Mouse (Mus musculus): Measurements from ENCODE around the gene Raf1. TPM values are rescaled to one million over a fixed set of nuclear protein-coding genes. Genes with fewer than 3 reads are reported as not detected.
"Not testable (repeated sequence)": the region's sequence is repeated elsewhere in the genome, so short reads cannot be mapped to it uniquely, and the experiment has no call there.

Raf1 gene
- polyA plus RNA-seq, 1 experiment from 2014 or later: 104 TPM

DNA sequence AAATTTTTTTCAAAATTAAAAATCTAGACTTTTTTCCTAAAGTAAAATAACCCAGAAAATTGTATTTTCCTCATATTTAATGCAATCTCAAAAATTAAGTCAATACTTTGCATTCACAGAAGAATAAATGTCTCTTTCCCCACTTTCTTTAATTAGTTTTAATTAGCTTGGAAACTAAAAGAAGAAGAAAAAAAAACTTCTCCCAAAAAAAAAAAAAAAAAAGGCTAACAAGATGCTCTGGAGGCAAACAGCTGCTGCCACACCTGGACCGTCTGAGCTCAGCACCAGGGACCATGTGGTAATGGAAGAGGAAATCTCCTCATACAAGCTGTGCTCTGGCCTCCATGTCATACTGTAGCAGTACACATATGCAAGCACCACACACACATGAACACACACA lies 33.1 kb downstream of the Raf1 start:
- Histone ChIP-seq H3K4me2 (ENCODE audit: low read depth, low read length) (no peak overlapping the region), H3K4me3 (ENCODE audit: low read length) (no peak overlapping the region), H3K9me3 (replicated peaks; ENCODE audit: control insufficient read depth, low read length) (no peaks in the 10 kb centered on the region), H3K27ac (ENCODE audit: low read length) (no peak overlapping the region), H3K4me1 (ENCODE audit: control insufficient read depth, insufficient read depth, low read length) (peaks cover 4% of the 10 kb centered on the region), H3K9ac (ENCODE audit: low read length) (no peak overlapping the region), H3K36me3 (ENCODE audit: control insufficient read depth, insufficient read depth) (peaks cover 16% of the 10 kb centered on the region), H3K27me3 (ENCODE audit: control insufficient read depth, insufficient read depth, low read length) (no peaks in the 10 kb centered on the region)
- 81% methylated on average over 1 of the region's 1 CpGs for WGBS
- no peak for ATAC-seq (replicated peaks; ENCODE audit: extremely low read depth, insufficient read depth, low FRiP score)

DNA sequence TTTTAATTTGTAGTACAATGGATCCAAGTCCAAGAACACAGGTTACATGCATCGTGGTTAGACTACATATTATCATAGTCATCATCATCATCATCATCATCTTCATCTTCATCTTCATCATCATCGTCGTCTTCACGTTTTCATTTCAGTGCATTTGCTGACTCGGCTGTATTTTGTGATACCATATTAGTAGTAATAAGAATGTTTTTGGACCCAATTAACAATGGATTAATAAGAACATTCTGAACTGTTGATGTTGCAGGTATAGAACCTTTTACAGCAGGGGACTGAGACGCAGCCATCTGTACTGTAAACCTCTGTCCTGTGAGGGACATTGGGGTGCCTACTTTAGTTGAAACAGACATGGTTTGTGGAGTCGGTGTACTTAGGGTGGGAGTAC lies 38.2 kb downstream of the Raf1 start:
- not testable (repeated sequence) for H3K27me3 ChIP-seq (ENCODE audit: control insufficient read depth, insufficient read depth, low read length); H3K4me2 ChIP-seq (ENCODE audit: low read depth, low read length); H3K4me1 ChIP-seq (ENCODE audit: control insufficient read depth, insufficient read depth, low read length); H3K4me3 ChIP-seq (ENCODE audit: low read length); H3K9ac ChIP-seq (ENCODE audit: low read length); H3K27ac ChIP-seq (ENCODE audit: low read length); ATAC-seq (replicated peaks; ENCODE audit: extremely low read depth, insufficient read depth, low FRiP score); H3K9me3 ChIP-seq (replicated peaks; ENCODE audit: control insufficient read depth, low read length)
- H3K36me3 ChIP-seq (ENCODE audit: control insufficient read depth, insufficient read depth): peaks cover 40% of the 10 kb centered on the region
- WGBS: 95% methylated on average over 7 of the region's 7 CpGs

DNA sequence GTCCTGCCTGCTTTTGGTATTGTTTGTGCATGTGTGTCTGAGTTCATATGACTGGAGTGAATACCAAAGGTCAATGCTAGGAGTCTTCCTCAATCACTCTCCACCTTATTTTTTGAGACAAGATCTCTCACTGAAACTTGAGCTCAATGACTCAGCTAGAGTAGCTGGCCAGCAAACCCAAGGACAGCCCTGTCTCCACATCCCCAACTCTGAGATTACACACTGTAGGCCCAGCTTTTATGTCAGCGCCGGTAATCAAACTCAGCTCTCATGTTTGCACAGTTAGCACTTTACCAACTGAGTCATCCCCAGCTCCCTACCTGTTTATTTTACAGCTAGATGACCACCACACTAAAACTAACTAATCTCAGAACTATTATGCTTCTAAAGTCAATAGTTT lies 42.4 kb downstream of the Raf1 start:
- H3K36me3 ChIP-seq (ENCODE audit: control insufficient read depth, insufficient read depth): peaks cover 62% of the 10 kb centered on the region
- no peak overlapping the region for H3K27ac ChIP-seq (ENCODE audit: low read length)
- 94% methylated on average over 2 of the region's 2 CpGs for WGBS
- H3K9ac ChIP-seq (ENCODE audit: low read length): no peak overlapping the region
- H3K4me3 ChIP-seq (ENCODE audit: low read length): no peak overlapping the region
- no peaks in the 10 kb centered on the region for H3K4me1 ChIP-seq (ENCODE audit: control insufficient read depth, insufficient read depth, low read length)
- H3K4me2 ChIP-seq (ENCODE audit: low read depth, low read length): no peak overlapping the region
- no peak for ATAC-seq (replicated peaks; ENCODE audit: extremely low read depth, insufficient read depth, low FRiP score)
- H3K9me3 ChIP-seq (replicated peaks; ENCODE audit: control insufficient read depth, low read length): no peaks in the 10 kb centered on the region
- no peaks in the 10 kb centered on the region for H3K27me3 ChIP-seq (ENCODE audit: control insufficient read depth, insufficient read depth, low read length)

DNA sequence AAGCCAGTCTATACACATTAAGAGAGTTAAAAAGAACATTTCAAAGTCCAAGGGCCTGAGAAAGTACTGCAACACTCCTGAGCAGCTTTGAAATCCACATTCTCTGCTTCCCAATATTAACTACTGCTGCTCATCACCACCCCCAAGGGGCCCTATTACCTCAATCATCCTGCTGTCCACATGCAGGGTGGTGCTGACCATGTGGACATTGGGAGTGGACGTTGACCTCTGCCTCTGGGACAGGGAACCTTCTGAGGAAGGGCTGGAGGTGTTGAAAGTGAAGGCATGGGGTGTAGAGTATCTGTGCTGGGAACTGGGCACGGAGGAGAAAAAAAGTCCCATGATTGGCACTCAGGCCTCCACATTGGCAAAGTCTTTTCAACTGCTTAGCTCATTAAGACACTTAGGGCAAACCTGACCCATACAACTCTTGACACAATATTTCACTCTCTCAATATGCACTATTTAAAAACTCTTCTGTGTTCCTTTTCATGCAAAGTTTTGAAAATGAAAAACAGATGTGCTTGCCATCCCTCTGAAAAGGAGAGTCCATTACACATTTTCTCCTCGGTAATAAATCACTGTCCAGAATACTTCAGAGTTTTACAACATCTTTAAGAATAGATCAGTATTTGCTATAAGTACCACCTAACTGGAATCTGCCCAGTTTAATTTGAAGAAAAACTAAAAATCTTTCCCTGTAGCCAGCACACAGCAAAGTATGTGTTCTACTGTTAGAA lies 45.2 kb downstream of the Raf1 start:
- H3K9ac ChIP-seq (ENCODE audit: low read length): no peak overlapping the region
- no peaks in the 10 kb centered on the region for H3K4me1 ChIP-seq (ENCODE audit: control insufficient read depth, insufficient read depth, low read length)
- 82% methylated on average over 3 of the region's 3 CpGs for WGBS
- H3K4me2 ChIP-seq (ENCODE audit: low read depth, low read length): no peak overlapping the region
- ATAC-seq (replicated peaks; ENCODE audit: extremely low read depth, insufficient read depth, low FRiP score): no peak
- H3K27ac ChIP-seq (ENCODE audit: low read length): no peak overlapping the region
- H3K9me3 ChIP-seq (replicated peaks; ENCODE audit: control insufficient read depth, low read length): no peaks in the 10 kb centered on the region
- H3K4me3 ChIP-seq (ENCODE audit: low read length): no peak overlapping the region
- peaks cover 68% of the 10 kb centered on the region for H3K36me3 ChIP-seq (ENCODE audit: control insufficient read depth, insufficient read depth)
- H3K27me3 ChIP-seq (ENCODE audit: control insufficient read depth, insufficient read depth, low read length): no peaks in the 10 kb centered on the region

- H3K4me3 ChIP-seq (ENCODE audit: low read length): no peak overlapping the region
- no peaks in the 10 kb centered on the region for H3K27me3 ChIP-seq (ENCODE audit: control insufficient read depth, insufficient read depth, low read length)
- 82% methylated on average over 5 of the region's 5 CpGs for WGBS
- no peaks in the 10 kb centered on the region for H3K4me1 ChIP-seq (ENCODE audit: control insufficient read depth, insufficient read depth, low read length)
- no peak overlapping the region for H3K27ac ChIP-seq (ENCODE audit: low read length)
- no peak for ATAC-seq (replicated peaks; ENCODE audit: extremely low read depth, insufficient read depth, low FRiP score)
- H3K9ac ChIP-seq (ENCODE audit: low read length): no peak overlapping the region
- H3K36me3 ChIP-seq (ENCODE audit: control insufficient read depth, insufficient read depth): peaks cover 75% of the 10 kb centered on the region
- H3K9me3 ChIP-seq (replicated peaks; ENCODE audit: control insufficient read depth, low read length): no peaks in the 10 kb centered on the region
- no peak overlapping the region for H3K4me2 ChIP-seq (ENCODE audit: low read depth, low read length)
Observed at GRCm38 (mm10) chr6:115626121-115626520, 50.3 kb downstream of the Raf1 start.

GRCm38 (mm10) chr6:115620942-115621341 lies 55.5 kb downstream of the Raf1 start:
- Histone ChIP-seq H3K4me2 (ENCODE audit: low read depth, low read length) (no peak overlapping the region), H3K9me3 (replicated peaks; ENCODE audit: control insufficient read depth, low read length) (no peaks in the 10 kb centered on the region), H3K9ac (ENCODE audit: low read length) (no peak overlapping the region), H3K4me1 (ENCODE audit: control insufficient read depth, insufficient read depth, low read length) (no peaks in the 10 kb centered on the region), H3K27me3 (ENCODE audit: control insufficient read depth, insufficient read depth, low read length) (no peaks in the 10 kb centered on the region), H3K4me3 (ENCODE audit: low read length) (no peak overlapping the region), H3K36me3 (ENCODE audit: control insufficient read depth, insufficient read depth) (peaks cover 85% of the 10 kb centered on the region), H3K27ac (ENCODE audit: low read length) (no peak overlapping the region)
- WGBS: 92% methylated on average over 1 of the region's 1 CpGs
- ATAC-seq (replicated peaks; ENCODE audit: extremely low read depth, insufficient read depth, low FRiP score): no peak

GRCm38 (mm10) chr6:115619818-115620217 lies 56.6 kb downstream of the Raf1 start:
- no peaks in the 10 kb centered on the region for H3K27me3 ChIP-seq (ENCODE audit: control insufficient read depth, insufficient read depth, low read length)
- no peak for ATAC-seq (replicated peaks; ENCODE audit: extremely low read depth, insufficient read depth, low FRiP score)

GRCm38 (mm10) chr6:115615983-115616382 lies 60.5 kb downstream of the Raf1 start:
- 80% methylated on average over 3 of the region's 3 CpGs for WGBS
- no peaks in the 10 kb centered on the region for H3K9me3 ChIP-seq (replicated peaks; ENCODE audit: control insufficient read depth, low read length)
- no peak overlapping the region for H3K4me3 ChIP-seq (ENCODE audit: low read length)
- no peak overlapping the region for H3K4me2 ChIP-seq (ENCODE audit: low read depth, low read length)
- H3K4me1 ChIP-seq (ENCODE audit: control insufficient read depth, insufficient read depth, low read length): no peaks in the 10 kb centered on the region
- H3K27me3 ChIP-seq (ENCODE audit: control insufficient read depth, insufficient read depth, low read length): no peaks in the 10 kb centered on the region
- no peak overlapping the region for H3K9ac ChIP-seq (ENCODE audit: low read length)
- peaks cover 63% of the 10 kb centered on the region for H3K36me3 ChIP-seq (ENCODE audit: control insufficient read depth, insufficient read depth)
- no peak for ATAC-seq (replicated peaks; ENCODE audit: extremely low read depth, insufficient read depth, low FRiP score)
- no peak overlapping the region for H3K27ac ChIP-seq (ENCODE audit: low read length)

More at GRCm38 (mm10) chr6:115619818-115620217, 56.6 kb downstream of the Raf1 start:
- H3K9ac ChIP-seq (ENCODE audit: low read length): no peak overlapping the region
- no peaks in the 10 kb centered on the region for H3K9me3 ChIP-seq (replicated peaks; ENCODE audit: control insufficient read depth, low read length)
- peaks cover 80% of the 10 kb centered on the region for H3K36me3 ChIP-seq (ENCODE audit: control insufficient read depth, insufficient read depth)
- H3K4me2 ChIP-seq (ENCODE audit: low read depth, low read length): no peak overlapping the region
- 77% methylated on average over 10 of the region's 10 CpGs for WGBS
- no peaks in the 10 kb centered on the region for H3K4me1 ChIP-seq (ENCODE audit: control insufficient read depth, insufficient read depth, low read length)
- no peak overlapping the region for H3K27ac ChIP-seq (ENCODE audit: low read length)
- no peak overlapping the region for H3K4me3 ChIP-seq (ENCODE audit: low read length)

DNA sequence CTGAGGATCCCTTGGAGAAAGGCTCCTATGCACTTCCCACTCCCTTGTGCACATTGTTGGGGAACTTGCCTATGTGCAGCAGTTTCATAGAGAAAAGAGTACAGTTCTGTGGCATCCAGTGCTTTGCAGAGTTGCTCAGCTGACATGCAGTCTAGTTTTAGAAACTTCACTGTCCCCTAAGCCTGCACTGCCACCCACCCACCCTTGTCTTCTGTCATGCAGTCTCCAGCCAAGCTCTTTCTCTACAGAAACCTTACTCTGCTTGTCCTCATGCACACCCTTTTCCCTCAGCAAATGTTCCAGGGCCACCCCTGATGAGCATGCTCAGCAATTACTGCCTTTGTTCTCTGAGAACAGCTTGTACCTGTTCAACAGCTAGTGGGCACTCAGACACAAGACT lies 62.6 kb downstream of the Raf1 start:
- Histone ChIP-seq H3K9ac (ENCODE audit: low read length) (no peak overlapping the region), H3K27me3 (ENCODE audit: control insufficient read depth, insufficient read depth, low read length) (no peaks in the 10 kb centered on the region), H3K4me3 (ENCODE audit: low read length) (no peak overlapping the region), H3K4me2 (ENCODE audit: low read depth, low read length) (no peak overlapping the region), H3K27ac (ENCODE audit: low read length) (no peak overlapping the region), H3K36me3 (ENCODE audit: control insufficient read depth, insufficient read depth) (peaks cover 54% of the 10 kb centered on the region), H3K4me1 (ENCODE audit: control insufficient read depth, insufficient read depth, low read length) (no peaks in the 10 kb centered on the region), H3K9me3 (replicated peaks; ENCODE audit: control insufficient read depth, low read length) (no peaks in the 10 kb centered on the region)
- no peak for ATAC-seq (replicated peaks; ENCODE audit: extremely low read depth, insufficient read depth, low FRiP score)
